Comparison of ENCODE assay signal across 10 mouse cellular contexts in the genomic region with DNA sequence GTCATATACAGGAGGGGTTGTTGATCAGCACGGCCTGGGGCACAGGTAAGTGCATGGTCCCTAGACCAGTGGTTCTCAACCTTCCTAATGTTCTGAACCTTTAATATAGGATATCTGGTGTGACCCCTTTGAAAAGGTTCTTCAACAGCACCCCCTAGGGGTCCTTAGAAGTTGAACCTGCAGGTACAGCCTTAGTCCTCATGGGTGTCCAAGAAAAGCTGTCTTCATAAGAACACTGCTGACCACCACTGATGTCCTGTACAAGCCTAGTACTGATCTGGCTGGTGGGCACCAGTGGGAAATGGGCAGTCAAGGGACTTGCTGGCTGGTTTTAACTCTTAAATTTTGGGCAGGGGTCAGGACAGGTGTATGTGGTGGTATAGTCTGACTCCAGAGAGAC. TPM values are rescaled to one million over a fixed set of nuclear protein-coding genes. Genes with fewer than 3 reads are reported as not detected.
DNase-seq lines count a peak whose midpoint lies in the region; ATAC-seq lines count a peak whose summit lies in the region.
"Had no signal": no experiment of that assay in that cellular context is flagged by ENCODE, and none has a peak within 500 bp of the region (broad histone marks: within the 10 kb centered on the region; RNA-seq: fewer than 3 reads in every experiment).

No protein-coding gene starts in this region.

- H3K4me3 ChIP-seq in erythroblast, embryonic 14.5 days (replicated peaks), result peak overlapping the region; percentile 5
- H3K4me3 ChIP-seq: hindbrain, embryonic 15.5 days; myocyte had no signal

- H3K27me3 ChIP-seq in erythroblast, embryonic 14.5 days (ENCODE audit: control insufficient read depth), result peaks cover 34% of the 10 kb centered on the region

- peak; percentile 20 to 50 for DNase-seq in cerebellum, postnatal 10 days
- no peak for DNase-seq in cerebellum, postnatal 14 days
- DNase-seq in lung, postnatal 36 days, result peak; percentile 37
- DNase-seq in lung, adult 18-20 months, result no peak
- DNase-seq in retina, embryonic 14.5 days (ENCODE audit: low spot score), result peak; percentile 59
- DNase-seq in left cerebral cortex, adult 11 months (ENCODE audit: low spot score), result no peak

- peaks cover 66% of the 10 kb centered on the region for H3K36me3 ChIP-seq in erythroblast, embryonic 14.5 days (ENCODE audit: control insufficient read depth)

- ATAC-seq in frontal cortex, adult (ENCODE audit: low TSS enrichment), result no peak

- peaks cover 79% of the 10 kb centered on the region for H3K4me1 ChIP-seq in erythroblast, embryonic 14.5 days (ENCODE audit: control insufficient read depth)

- peaks cover 6% of the 10 kb centered on the region; the same call in 1 of the 2 replicates for H3K9me3 ChIP-seq in erythroblast, embryonic 14.5 days (ENCODE audit: control insufficient read depth, low read length)
- H3K9me3 ChIP-seq: hindbrain, embryonic 15.5 days had no signal

RNA-seq across cellular contexts. Expression of a gene that starts 4.4 kb away (rescaled TPM):
- polyA plus RNA-seq in erythroblast, embryonic 14.5 days (2012), result 0.08 and 0.15 TPM in 2 replicates

RNA-seq across cellular contexts. Expression of a gene that starts 7.7 kb away (rescaled TPM):
- polyA plus RNA-seq in erythroblast, embryonic 14.5 days (2012), result 836 and 840 TPM in 2 replicates

RNA-seq across cellular contexts. Expression of a gene that starts 23.2 kb away (rescaled TPM):
- polyA plus RNA-seq in erythroblast, embryonic 14.5 days (2012), result 0.08 and 0.09 TPM in 2 replicates

RNA-seq across cellular contexts. Expression of a gene that starts 30.0 kb away (rescaled TPM):
- polyA plus RNA-seq in erythroblast, embryonic 14.5 days (2012), result 65.0 and 72.0 TPM in 2 replicates

RNA-seq across cellular contexts. Expression of a gene that starts 34.4 kb away (rescaled TPM):
- 2.1 and 2.5 TPM in 2 replicates for polyA plus RNA-seq in erythroblast, embryonic 14.5 days (2012)

Comparison
In these comparisons a context has a peak if more than half of its experiments do, and no peak if none do; other contexts are left out.
1. DNase-seq: peak in cerebellum, postnatal 10 days (2 of 2), lung, postnatal 36 days (single experiment) and retina, embryonic 14.5 days (single experiment); none in cerebellum, postnatal 14 days (0 of 2), lung, adult 18-20 months (0 of 2) and left cerebral cortex, adult 11 months (single experiment).